Mouse (Mus musculus) erythroblast, adult 5-6 weeks (primary cell): ENCODE results near the gene Lsamp. TPM values are rescaled to one million over a fixed set of nuclear protein-coding genes. Genes with fewer than 3 reads are reported as not detected.

Experiments used
- ATAC-seq: replicated peaks from 2 replicates; pipeline ENCODE4 v1.8.0; 2016; ENCODE audit warnings: moderate number of reproducible peaks, mild to moderate bottlenecking, moderate TSS enrichment, inconsistent platforms; ENCODE audit not compliant: poor library complexity, low FRiP score, severe bottlenecking
- total RNA-seq, 2 experiments: library from RNA; stranded (forward) in 1 of 2; stranded (reverse) in 1 of 2; fragments of 150-400 nt in 1 of 2; fragments of 200-764, 138-1000 nt in 1 of 2; gene quantifications; 2 replicates each; pipeline versions ENCODE4 v1.2.3 to v1.2.4; 2015 to 2017; ENCODE audit warnings: low replicate concordance in 2 of 2

Lsamp gene
- total RNA-seq, 2 experiments from 2014 or later = not detected

- ATAC-seq = no peak
Observed at GRCm38 (mm10) chr16:40234151-40234895, 250.2 kb downstream of the Lsamp start.

- no peak for ATAC-seq
Observed at GRCm38 (mm10) chr16:40271859-40272258, 287.7 kb downstream of the Lsamp start.

- no peak for ATAC-seq
Observed at GRCm38 (mm10) chr16:40290132-40290531, 306.0 kb downstream of the Lsamp start.

GRCm38 (mm10) chr16:40294296-40294882 is 310.2 kb downstream of the Lsamp start:
- no peak for ATAC-seq

GRCm38 (mm10) chr16:40295240-40295639 is 311.1 kb downstream of the Lsamp start:
- ATAC-seq = no peak

GRCm38 (mm10) chr16:40307666-40308065 is 323.5 kb downstream of the Lsamp start:
- ATAC-seq = no peak

- ATAC-seq = no peak
Observed at GRCm38 (mm10) chr16:40316199-40316598, 332.0 kb downstream of the Lsamp start.

- no peak for ATAC-seq
Observed at GRCm38 (mm10) chr16:40324811-40325210, 340.6 kb downstream of the Lsamp start.

GRCm38 (mm10) chr16:40328249-40328820 is 344.2 kb downstream of the Lsamp start:
- no peak for ATAC-seq

- no peak for ATAC-seq
Observed at GRCm38 (mm10) chr16:40369677-40370076, 385.5 kb downstream of the Lsamp start.

- ATAC-seq = no peak
Observed at GRCm38 (mm10) chr16:40371291-40371690, 387.1 kb downstream of the Lsamp start.

GRCm38 (mm10) chr16:40375314-40375713 is 391.2 kb downstream of the Lsamp start:
- ATAC-seq = no peak

- no peak for ATAC-seq
Observed at GRCm38 (mm10) chr16:40377129-40377799, 393.1 kb downstream of the Lsamp start.

- no peak for ATAC-seq
Observed at GRCm38 (mm10) chr16:40392106-40392505, 407.9 kb downstream of the Lsamp start.

- ATAC-seq = no peak
Observed at GRCm38 (mm10) chr16:40399531-40399930, 415.4 kb downstream of the Lsamp start.

GRCm38 (mm10) chr16:40434280-40434679 is 450.1 kb downstream of the Lsamp start:
- no peak for ATAC-seq

GRCm38 (mm10) chr16:40436415-40436814 is 452.3 kb downstream of the Lsamp start:
- no peak for ATAC-seq

GRCm38 (mm10) chr16:40437879-40438278 is 453.7 kb downstream of the Lsamp start:
- ATAC-seq = no peak

GRCm38 (mm10) chr16:40438876-40439275 is 454.7 kb downstream of the Lsamp start:
- ATAC-seq = no peak

GRCm38 (mm10) chr16:40446587-40446986 is 462.4 kb downstream of the Lsamp start:
- no peak for ATAC-seq
